Mouse (Mus musculus): ENCODE measurements around the gene Olfr279. TPM values are rescaled to one million over a fixed set of nuclear protein-coding genes. Genes with fewer than 3 reads are reported as not detected.
"Not testable (repeated sequence)": the region's sequence is repeated elsewhere in the genome, so short reads cannot be mapped to it uniquely, and the experiment has no call there.

Olfr279 gene
- polyA plus RNA-seq, 1 experiment from 2014 or later = not detected

DNA sequence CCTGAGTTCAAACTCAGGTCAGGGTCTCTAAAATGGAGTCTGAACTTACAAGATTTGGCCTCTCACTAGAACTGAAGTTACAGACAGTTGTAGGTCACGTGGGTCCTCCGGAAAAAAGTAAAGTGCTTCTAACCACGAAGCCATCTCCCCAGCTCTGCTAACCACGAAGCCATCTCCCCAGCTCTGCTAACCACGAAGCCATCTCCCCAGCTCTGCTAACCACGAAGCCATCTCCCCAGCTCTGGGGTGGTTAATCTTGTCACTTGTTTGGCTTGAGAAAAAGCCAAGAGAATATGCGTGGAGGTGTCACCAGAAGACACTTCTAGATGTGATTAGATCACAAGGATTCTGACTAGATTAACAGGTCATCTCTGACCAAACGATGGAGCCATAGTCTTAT lies 21.9 kb downstream of the Olfr279 start:
- H3K9me3 ChIP-seq (ENCODE audit: control insufficient read depth, low read length) = no peaks in the 10 kb centered on the region
- WGBS = 82% methylated on average over 8 of the region's 8 CpGs
- H3K27ac ChIP-seq (ENCODE audit: low read depth, low read length) = no peak overlapping the region
- DNase-seq (ENCODE audit: low spot score) = no peak
- H3K9ac ChIP-seq (ENCODE audit: low read length) = no peak overlapping the region
- H3K4me3 ChIP-seq (ENCODE audit: low read depth, low read length) = no peak overlapping the region
- no peak overlapping the region for H3K4me2 ChIP-seq (ENCODE audit: low read depth)
- no peaks in the 10 kb centered on the region for H3K27me3 ChIP-seq (ENCODE audit: control insufficient read depth, insufficient read depth, low read length)
- no peak for ATAC-seq (ENCODE audit: insufficient read depth, low FRiP score, low TSS enrichment)
- H3K4me1 ChIP-seq (ENCODE audit: control insufficient read depth, insufficient read depth, low read length) = peaks cover 2% of the 10 kb centered on the region; the same call in 1 of the 2 replicates
- no peaks in the 10 kb centered on the region; the same call in none of the 2 replicates for H3K36me3 ChIP-seq (ENCODE audit: control insufficient read depth, insufficient read depth, low read length)

- DNase-seq (ENCODE audit: low spot score); H3K9ac ChIP-seq (ENCODE audit: low read length); H3K4me1 ChIP-seq (ENCODE audit: control insufficient read depth, insufficient read depth, low read length); ATAC-seq (ENCODE audit: insufficient read depth, low FRiP score, low TSS enrichment); H3K4me2 ChIP-seq (ENCODE audit: low read depth); H3K27me3 ChIP-seq (ENCODE audit: control insufficient read depth, insufficient read depth, low read length); H3K36me3 ChIP-seq (ENCODE audit: control insufficient read depth, insufficient read depth, low read length); H3K27ac ChIP-seq (ENCODE audit: low read depth, low read length); H3K9me3 ChIP-seq (ENCODE audit: control insufficient read depth, low read length); H3K4me3 ChIP-seq (ENCODE audit: low read depth, low read length): not testable (repeated sequence)
- 81% methylated on average over 2 of the region's 2 CpGs for WGBS
Measured at GRCm38 (mm10) chr15:98514845-98515244, 22.6 kb downstream of the Olfr279 start.

DNA sequence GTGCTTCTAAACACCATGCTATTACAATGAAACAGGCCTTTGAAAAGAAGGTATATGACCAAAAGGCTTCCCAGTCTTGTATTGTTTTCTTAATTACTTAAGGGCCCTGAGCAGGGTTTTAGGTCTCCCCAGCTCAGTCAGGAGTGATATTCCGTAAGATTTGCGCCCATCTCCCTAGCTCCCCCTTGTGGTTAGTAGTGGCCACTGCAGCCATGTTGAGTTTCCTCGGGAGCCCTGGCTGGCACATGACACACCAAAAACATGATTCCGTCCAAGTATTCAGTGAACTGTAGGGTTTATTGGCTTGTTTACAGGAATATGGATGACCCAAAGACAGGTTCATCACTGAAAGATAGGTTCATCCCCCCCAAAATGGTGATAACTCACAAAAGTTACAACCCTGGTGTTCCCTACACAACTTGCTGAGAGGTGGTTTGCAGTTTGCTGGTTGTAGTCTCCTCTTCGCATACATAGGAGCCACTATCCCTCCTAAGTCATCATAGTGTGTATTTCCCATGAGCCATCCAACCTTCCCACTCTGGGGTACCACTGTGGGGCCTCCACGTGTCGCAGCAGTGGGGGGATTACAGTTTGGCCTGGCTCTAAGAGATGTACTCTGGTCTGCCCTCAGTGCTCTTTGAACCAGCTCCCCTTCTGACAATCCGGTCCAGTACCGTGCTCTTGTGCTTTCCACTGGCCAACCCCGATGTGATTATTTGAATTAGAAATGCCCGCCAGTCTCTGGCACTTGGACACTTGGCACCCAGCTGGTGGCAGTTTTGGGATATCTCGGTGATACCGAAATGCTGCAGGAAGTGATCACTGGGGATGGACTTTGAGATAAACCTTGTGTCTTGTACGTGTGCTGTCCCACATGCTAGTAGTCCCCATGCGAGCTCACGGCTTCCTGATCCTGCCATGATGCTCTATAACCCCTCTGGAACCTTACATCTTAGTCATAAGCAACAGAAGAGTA lies 25.5 kb downstream of the Olfr279 start:
- H3K27ac ChIP-seq (ENCODE audit: low read depth, low read length) = no peak overlapping the region
- ATAC-seq (ENCODE audit: insufficient read depth, low FRiP score, low TSS enrichment) (no peak), DNase-seq (ENCODE audit: low spot score) (peak; percentile 64)
- H3K36me3 ChIP-seq (ENCODE audit: control insufficient read depth, insufficient read depth, low read length) = peaks cover 10% of the 10 kb centered on the region
- H3K27me3 ChIP-seq (ENCODE audit: control insufficient read depth, insufficient read depth, low read length) = no peaks in the 10 kb centered on the region
- H3K9ac ChIP-seq (ENCODE audit: low read length) = no peak overlapping the region
- H3K4me3 ChIP-seq (ENCODE audit: low read depth, low read length) = no peak overlapping the region
- 70% methylated on average over 16 of the region's 16 CpGs for WGBS
- H3K4me2 ChIP-seq (ENCODE audit: low read depth) = no peak overlapping the region
- no peaks in the 10 kb centered on the region for H3K9me3 ChIP-seq (ENCODE audit: control insufficient read depth, low read length)
- no peaks in the 10 kb centered on the region for H3K4me1 ChIP-seq (ENCODE audit: control insufficient read depth, insufficient read depth, low read length)

GRCm38 (mm10) chr15:98521245-98521644 lies 29.0 kb downstream of the Olfr279 start:
- Histone ChIP-seq H3K9ac (ENCODE audit: low read length) (no peak overlapping the region), H3K4me3 (ENCODE audit: low read depth, low read length) (no peak overlapping the region), H3K4me1 (ENCODE audit: control insufficient read depth, insufficient read depth, low read length) (no peaks in the 10 kb centered on the region), H3K9me3 (ENCODE audit: control insufficient read depth, low read length) (no peaks in the 10 kb centered on the region), H3K27ac (ENCODE audit: low read depth, low read length) (no peak overlapping the region), H3K4me2 (ENCODE audit: low read depth) (no peak overlapping the region), H3K27me3 (ENCODE audit: control insufficient read depth, insufficient read depth, low read length) (no peaks in the 10 kb centered on the region), H3K36me3 (ENCODE audit: control insufficient read depth, insufficient read depth, low read length) (peaks cover 22% of the 10 kb centered on the region)
- WGBS = 95% methylated on average over 3 of the region's 3 CpGs
- DNase-seq (ENCODE audit: low spot score) = no peak
- ATAC-seq (ENCODE audit: insufficient read depth, low FRiP score, low TSS enrichment) = no peak

DNA sequence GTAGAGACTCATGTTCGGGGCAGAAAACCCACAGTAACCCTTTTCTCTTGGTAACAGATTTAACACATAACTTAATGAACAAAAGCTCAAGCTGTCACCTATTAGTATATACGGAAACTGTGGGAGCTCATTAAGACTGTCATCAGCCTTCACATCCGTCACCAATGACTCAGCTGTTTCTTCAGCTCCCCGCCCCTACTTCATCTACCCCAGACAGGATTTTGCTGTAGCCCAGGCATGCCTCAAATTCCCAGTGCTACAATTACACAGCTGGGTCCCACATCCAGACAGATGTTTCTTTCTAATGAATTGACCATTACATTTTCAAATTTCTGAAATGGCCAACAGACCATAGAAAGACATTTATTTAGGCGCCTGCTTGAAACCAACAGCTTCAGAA lies 33.9 kb downstream of the Olfr279 start:
- H3K9me3 ChIP-seq (ENCODE audit: control insufficient read depth, low read length) = no peaks in the 10 kb centered on the region
- H3K4me3 ChIP-seq (ENCODE audit: low read depth, low read length) = no peak overlapping the region
- DNase-seq (ENCODE audit: low spot score) = peak; percentile 32
- H3K27ac ChIP-seq (ENCODE audit: low read depth, low read length) = no peak overlapping the region
- no peak overlapping the region for H3K4me2 ChIP-seq (ENCODE audit: low read depth)
- 73% methylated on average over 5 of the region's 5 CpGs for WGBS
- no peak for ATAC-seq (ENCODE audit: insufficient read depth, low FRiP score, low TSS enrichment)
- no peak overlapping the region for H3K9ac ChIP-seq (ENCODE audit: low read length)
- peaks cover 27% of the 10 kb centered on the region for H3K36me3 ChIP-seq (ENCODE audit: control insufficient read depth, insufficient read depth, low read length)
- no peaks in the 10 kb centered on the region for H3K4me1 ChIP-seq (ENCODE audit: control insufficient read depth, insufficient read depth, low read length)
- no peaks in the 10 kb centered on the region for H3K27me3 ChIP-seq (ENCODE audit: control insufficient read depth, insufficient read depth, low read length)

DNA sequence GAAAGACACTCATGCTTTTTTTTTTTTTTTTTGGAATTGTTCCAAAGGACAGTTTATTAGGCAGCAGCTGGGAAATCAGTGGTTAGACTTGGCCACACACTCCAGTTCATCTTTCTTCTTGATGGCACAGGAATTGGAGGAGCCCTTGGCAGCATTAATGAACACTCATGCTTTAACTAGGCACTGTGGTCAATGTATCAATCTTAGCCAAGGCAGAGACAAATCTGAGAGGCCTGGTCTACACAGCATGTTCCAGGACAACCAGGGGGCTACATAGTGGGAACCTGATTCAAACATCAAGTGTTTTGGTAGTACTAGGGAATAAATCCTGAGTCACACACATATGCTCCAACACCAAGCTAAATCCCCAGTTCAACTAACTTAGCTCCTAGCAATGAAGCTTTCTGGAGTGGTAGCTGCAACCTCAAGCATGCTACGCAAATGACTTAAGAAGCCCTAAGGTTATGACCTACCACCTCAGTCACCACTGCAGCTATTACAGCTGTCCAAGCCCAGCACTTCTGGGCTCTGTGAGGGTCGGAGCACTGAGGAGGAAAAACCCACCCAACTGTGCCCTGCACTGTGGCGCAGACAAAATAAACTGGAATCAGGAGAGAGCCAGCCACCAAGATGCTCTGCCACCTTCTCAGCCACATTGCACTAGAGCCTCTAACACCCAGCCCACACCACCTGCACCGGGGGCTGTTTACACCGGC lies 35.0 kb downstream of the Olfr279 start:
- Histone ChIP-seq H3K27me3 (ENCODE audit: control insufficient read depth, insufficient read depth, low read length) (no peaks in the 10 kb centered on the region), H3K4me1 (ENCODE audit: control insufficient read depth, insufficient read depth, low read length) (no peaks in the 10 kb centered on the region), H3K4me2 (ENCODE audit: low read depth) (no peak overlapping the region), H3K4me3 (ENCODE audit: low read depth, low read length) (no peak overlapping the region), H3K9me3 (ENCODE audit: control insufficient read depth, low read length) (no peaks in the 10 kb centered on the region), H3K9ac (ENCODE audit: low read length) (no peak overlapping the region), H3K36me3 (ENCODE audit: control insufficient read depth, insufficient read depth, low read length) (peaks cover 27% of the 10 kb centered on the region), H3K27ac (ENCODE audit: low read depth, low read length) (no peak overlapping the region)
- 93% methylated on average over 5 of the region's 5 CpGs for WGBS
- DNase-seq (ENCODE audit: low spot score) = no peak
- no peak for ATAC-seq (ENCODE audit: insufficient read depth, low FRiP score, low TSS enrichment)

GRCm38 (mm10) chr15:98528066-98528563 lies 35.9 kb downstream of the Olfr279 start:
- Histone ChIP-seq H3K9ac (ENCODE audit: low read length) (no peak overlapping the region), H3K4me3 (ENCODE audit: low read depth, low read length) (no peak overlapping the region), H3K27ac (ENCODE audit: low read depth, low read length) (no peak overlapping the region), H3K4me2 (ENCODE audit: low read depth) (no peak overlapping the region), H3K4me1 (ENCODE audit: control insufficient read depth, insufficient read depth, low read length) (no peaks in the 10 kb centered on the region), H3K36me3 (ENCODE audit: control insufficient read depth, insufficient read depth, low read length) (peaks cover 24% of the 10 kb centered on the region), H3K27me3 (ENCODE audit: control insufficient read depth, insufficient read depth, low read length) (no peaks in the 10 kb centered on the region), H3K9me3 (ENCODE audit: control insufficient read depth, low read length) (no peaks in the 10 kb centered on the region)
- 91% methylated on average over 5 of the region's 5 CpGs for WGBS
- no peak for ATAC-seq (ENCODE audit: insufficient read depth, low FRiP score, low TSS enrichment)
- DNase-seq (ENCODE audit: low spot score) = no peak

DNA sequence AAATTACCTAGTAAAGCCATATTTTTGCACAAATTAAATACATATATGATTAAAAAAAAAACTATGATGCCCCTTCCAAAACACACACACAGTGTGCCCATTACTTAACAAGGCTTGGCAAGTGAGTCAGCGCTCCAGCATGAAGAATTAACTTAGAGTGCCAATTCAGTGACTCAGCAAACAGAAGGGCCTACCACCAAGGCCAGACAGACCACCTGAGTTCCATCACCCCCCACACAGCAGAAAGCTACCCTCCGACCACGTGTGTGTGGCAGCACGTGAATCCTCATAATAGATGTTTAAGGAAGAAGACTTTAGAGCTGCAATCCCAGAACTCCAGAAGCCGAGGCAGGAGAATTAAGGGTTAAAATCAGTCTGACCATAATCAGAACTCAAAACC lies 40.1 kb downstream of the Olfr279 start:
- Histone ChIP-seq H3K4me3 (ENCODE audit: low read depth, low read length) (peak overlapping the region; percentile 79), H3K27ac (ENCODE audit: low read depth, low read length) (no peak overlapping the region), H3K4me1 (ENCODE audit: control insufficient read depth, insufficient read depth, low read length) (no peaks in the 10 kb centered on the region), H3K9ac (ENCODE audit: low read length) (no peak overlapping the region; the same call in 1 of the 2 replicates), H3K36me3 (ENCODE audit: control insufficient read depth, insufficient read depth, low read length) (peaks cover 15% of the 10 kb centered on the region), H3K4me2 (ENCODE audit: low read depth) (peak overlapping the region; percentile 62), H3K27me3 (ENCODE audit: control insufficient read depth, insufficient read depth, low read length) (no peaks in the 10 kb centered on the region), H3K9me3 (ENCODE audit: control insufficient read depth, low read length) (no peaks in the 10 kb centered on the region)
- 47% methylated on average over 5 of the region's 5 CpGs for WGBS
- no peak for DNase-seq (ENCODE audit: low spot score)
- no peak for ATAC-seq (ENCODE audit: insufficient read depth, low FRiP score, low TSS enrichment)
